Mouse (Mus musculus): ENCODE measurements at regions not wholly inside any gene's neighbourhood (a gene's known extent, or its start where the extent isn't known, plus 50 kb on each side); places are given as distances from the start of the nearest gene placed in this dataset.

GRCm38 (mm10) chr10:17549711-17550637 is 173.0 kb upstream of the Cited2 start:
- H3K4me3 ChIP-seq (ENCODE audit: low read depth, low read length), result no peak overlapping the region
- H3K4me1 ChIP-seq (ENCODE audit: control insufficient read depth, insufficient read depth, low read length), result no peaks in the 10 kb centered on the region
- no peak overlapping the region for H3K9ac ChIP-seq (ENCODE audit: low read length)
- H3K27me3 ChIP-seq (ENCODE audit: control insufficient read depth, insufficient read depth, low read length), result no peaks in the 10 kb centered on the region
- no peak overlapping the region for H3K4me2 ChIP-seq (ENCODE audit: low read depth)
- DNase-seq (ENCODE audit: low spot score) (no peak), ATAC-seq (ENCODE audit: insufficient read depth, low FRiP score, low TSS enrichment) (no peak)
- WGBS, result 88% methylated on average over 6 of the region's 6 CpGs
- no peaks in the 10 kb centered on the region for H3K9me3 ChIP-seq (ENCODE audit: control insufficient read depth, low read length)
- H3K27ac ChIP-seq (ENCODE audit: low read depth, low read length), result no peak overlapping the region
- H3K36me3 ChIP-seq (ENCODE audit: control insufficient read depth, insufficient read depth, low read length), result no peaks in the 10 kb centered on the region

GRCm38 (mm10) chr10:17550638-17551013 is 172.4 kb upstream of the Cited2 start:
- 93% methylated on average over 6 of the region's 6 CpGs for WGBS
- H3K9ac ChIP-seq (ENCODE audit: low read length), result no peak overlapping the region
- no peak for ATAC-seq (ENCODE audit: insufficient read depth, low FRiP score, low TSS enrichment)
- H3K4me3 ChIP-seq (ENCODE audit: low read depth, low read length), result no peak overlapping the region
- no peak overlapping the region for H3K27ac ChIP-seq (ENCODE audit: low read depth, low read length)
- no peak overlapping the region for H3K4me2 ChIP-seq (ENCODE audit: low read depth)
- no peak for DNase-seq (ENCODE audit: low spot score)
- no peaks in the 10 kb centered on the region for H3K9me3 ChIP-seq (ENCODE audit: control insufficient read depth, low read length)
- no peaks in the 10 kb centered on the region for H3K36me3 ChIP-seq (ENCODE audit: control insufficient read depth, insufficient read depth, low read length)
- no peaks in the 10 kb centered on the region for H3K27me3 ChIP-seq (ENCODE audit: control insufficient read depth, insufficient read depth, low read length)
- H3K4me1 ChIP-seq (ENCODE audit: control insufficient read depth, insufficient read depth, low read length), result no peaks in the 10 kb centered on the region

GRCm38 (mm10) chr10:17551869-17552268 is 171.1 kb upstream of the Cited2 start:
- Histone ChIP-seq H3K4me3 (ENCODE audit: low read depth, low read length) (no peak overlapping the region), H3K9ac (ENCODE audit: low read length) (no peak overlapping the region), H3K4me2 (ENCODE audit: low read depth) (no peak overlapping the region), H3K36me3 (ENCODE audit: control insufficient read depth, insufficient read depth, low read length) (no peaks in the 10 kb centered on the region), H3K9me3 (ENCODE audit: control insufficient read depth, low read length) (no peaks in the 10 kb centered on the region), H3K4me1 (ENCODE audit: control insufficient read depth, insufficient read depth, low read length) (no peaks in the 10 kb centered on the region), H3K27ac (ENCODE audit: low read depth, low read length) (no peak overlapping the region), H3K27me3 (ENCODE audit: control insufficient read depth, insufficient read depth, low read length) (no peaks in the 10 kb centered on the region)
- WGBS, result 89% methylated on average over 6 of the region's 6 CpGs
- ATAC-seq (ENCODE audit: insufficient read depth, low FRiP score, low TSS enrichment) (no peak), DNase-seq (ENCODE audit: low spot score) (no peak)

- no peaks in the 10 kb centered on the region for H3K9me3 ChIP-seq (ENCODE audit: control insufficient read depth, low read length)
- H3K27me3 ChIP-seq (ENCODE audit: control insufficient read depth, insufficient read depth, low read length), result no peaks in the 10 kb centered on the region
- no peak overlapping the region for H3K4me3 ChIP-seq (ENCODE audit: low read depth, low read length)
- no peaks in the 10 kb centered on the region for H3K4me1 ChIP-seq (ENCODE audit: control insufficient read depth, insufficient read depth, low read length)
- no peak overlapping the region for H3K9ac ChIP-seq (ENCODE audit: low read length)
- DNase-seq (ENCODE audit: low spot score) (no peak), ATAC-seq (ENCODE audit: insufficient read depth, low FRiP score, low TSS enrichment) (no peak)
- H3K36me3 ChIP-seq (ENCODE audit: control insufficient read depth, insufficient read depth, low read length), result no peaks in the 10 kb centered on the region
- H3K27ac ChIP-seq (ENCODE audit: low read depth, low read length), result no peak overlapping the region
- no peak overlapping the region for H3K4me2 ChIP-seq (ENCODE audit: low read depth)
These were observed 170.7 kb upstream of the Cited2 start for GRCm38 (mm10) chr10:17552277-17552676.

GRCm38 (mm10) chr10:17556391-17556790 is 166.6 kb upstream of the Cited2 start:
- Histone ChIP-seq H3K27ac (ENCODE audit: low read depth, low read length) (no peak overlapping the region), H3K4me2 (ENCODE audit: low read depth) (no peak overlapping the region), H3K4me1 (ENCODE audit: control insufficient read depth, insufficient read depth, low read length) (no peaks in the 10 kb centered on the region), H3K36me3 (ENCODE audit: control insufficient read depth, insufficient read depth, low read length) (no peaks in the 10 kb centered on the region), H3K9me3 (ENCODE audit: control insufficient read depth, low read length) (no peaks in the 10 kb centered on the region), H3K9ac (ENCODE audit: low read length) (no peak overlapping the region), H3K27me3 (ENCODE audit: control insufficient read depth, insufficient read depth, low read length) (no peaks in the 10 kb centered on the region), H3K4me3 (ENCODE audit: low read depth, low read length) (no peak overlapping the region)
- WGBS, result 80% methylated on average over 4 of the region's 4 CpGs
- DNase-seq (ENCODE audit: low spot score), result no peak
- ATAC-seq (ENCODE audit: insufficient read depth, low FRiP score, low TSS enrichment), result no peak

GRCm38 (mm10) chr10:17559370-17559955 is 163.6 kb upstream of the Cited2 start:
- Histone ChIP-seq H3K4me2 (ENCODE audit: low read depth) (no peak overlapping the region), H3K4me3 (ENCODE audit: low read depth, low read length) (no peak overlapping the region), H3K4me1 (ENCODE audit: control insufficient read depth, insufficient read depth, low read length) (no peaks in the 10 kb centered on the region), H3K36me3 (ENCODE audit: control insufficient read depth, insufficient read depth, low read length) (no peaks in the 10 kb centered on the region), H3K9ac (ENCODE audit: low read length) (no peak overlapping the region), H3K27ac (ENCODE audit: low read depth, low read length) (no peak overlapping the region), H3K27me3 (ENCODE audit: control insufficient read depth, insufficient read depth, low read length) (no peaks in the 10 kb centered on the region), H3K9me3 (ENCODE audit: control insufficient read depth, low read length) (no peaks in the 10 kb centered on the region)
- WGBS, result 69% methylated on average over 5 of the region's 5 CpGs
- ATAC-seq (ENCODE audit: insufficient read depth, low FRiP score, low TSS enrichment), result no peak
- no peak for DNase-seq (ENCODE audit: low spot score)

- H3K9ac ChIP-seq (ENCODE audit: low read length), result no peak overlapping the region
- H3K4me1 ChIP-seq (ENCODE audit: control insufficient read depth, insufficient read depth, low read length), result no peaks in the 10 kb centered on the region
- WGBS, result 58% methylated on average over 3 of the region's 3 CpGs
- no peak for ATAC-seq (ENCODE audit: insufficient read depth, low FRiP score, low TSS enrichment)
- DNase-seq (ENCODE audit: low spot score), result no peak
- H3K27me3 ChIP-seq (ENCODE audit: control insufficient read depth, insufficient read depth, low read length), result no peaks in the 10 kb centered on the region
- H3K9me3 ChIP-seq (ENCODE audit: control insufficient read depth, low read length), result no peaks in the 10 kb centered on the region
- no peak overlapping the region for H3K4me2 ChIP-seq (ENCODE audit: low read depth)
- H3K36me3 ChIP-seq (ENCODE audit: control insufficient read depth, insufficient read depth, low read length), result no peaks in the 10 kb centered on the region
- no peak overlapping the region for H3K4me3 ChIP-seq (ENCODE audit: low read depth, low read length)
- no peak overlapping the region for H3K27ac ChIP-seq (ENCODE audit: low read depth, low read length)
These were observed 163.0 kb upstream of the Cited2 start for GRCm38 (mm10) chr10:17559980-17560379.

- Histone ChIP-seq H3K27ac (ENCODE audit: low read depth, low read length) (no peak overlapping the region), H3K9me3 (ENCODE audit: control insufficient read depth, low read length) (no peaks in the 10 kb centered on the region), H3K9ac (ENCODE audit: low read length) (no peak overlapping the region), H3K4me1 (ENCODE audit: control insufficient read depth, insufficient read depth, low read length) (no peaks in the 10 kb centered on the region), H3K4me2 (ENCODE audit: low read depth) (no peak overlapping the region), H3K36me3 (ENCODE audit: control insufficient read depth, insufficient read depth, low read length) (no peaks in the 10 kb centered on the region), H3K27me3 (ENCODE audit: control insufficient read depth, insufficient read depth, low read length) (no peaks in the 10 kb centered on the region), H3K4me3 (ENCODE audit: low read depth, low read length) (no peak overlapping the region)
- DNase-seq (ENCODE audit: low spot score), result no peak
- ATAC-seq (ENCODE audit: insufficient read depth, low FRiP score, low TSS enrichment), result no peak
- 53% methylated on average over 7 of the region's 7 CpGs for WGBS
These were observed 161.6 kb upstream of the Cited2 start for GRCm38 (mm10) chr10:17561466-17561865.

GRCm38 (mm10) chr10:17561977-17562376 is 161.0 kb upstream of the Cited2 start:
- no peak overlapping the region for H3K4me2 ChIP-seq (ENCODE audit: low read depth)
- no peak for ATAC-seq (ENCODE audit: insufficient read depth, low FRiP score, low TSS enrichment)
- no peaks in the 10 kb centered on the region for H3K36me3 ChIP-seq (ENCODE audit: control insufficient read depth, insufficient read depth, low read length)
- 84% methylated on average over 5 of the region's 5 CpGs for WGBS
- no peak for DNase-seq (ENCODE audit: low spot score)
- no peaks in the 10 kb centered on the region for H3K4me1 ChIP-seq (ENCODE audit: control insufficient read depth, insufficient read depth, low read length)
- no peaks in the 10 kb centered on the region for H3K27me3 ChIP-seq (ENCODE audit: control insufficient read depth, insufficient read depth, low read length)
- H3K27ac ChIP-seq (ENCODE audit: low read depth, low read length), result no peak overlapping the region
- no peak overlapping the region for H3K4me3 ChIP-seq (ENCODE audit: low read depth, low read length)
- no peak overlapping the region for H3K9ac ChIP-seq (ENCODE audit: low read length)
- H3K9me3 ChIP-seq (ENCODE audit: control insufficient read depth, low read length), result no peaks in the 10 kb centered on the region
